Mouse (Mus musculus): ENCODE results near the gene Ctrc.
"Not testable (repeated sequence)": the region's sequence is repeated elsewhere in the genome, so short reads cannot be mapped to it uniquely, and the experiment has no call there.

Ctrc gene

GRCm38 (mm10) chr4:141787046-141787445 is 59.1 kb downstream of the Ctrc start:
- no peak for DNase-seq (ENCODE audit: low spot score)

GRCm38 (mm10) chr4:141786141-141786540 is 60.0 kb downstream of the Ctrc start:
- no peak for DNase-seq (ENCODE audit: low spot score)

GRCm38 (mm10) chr4:141784835-141785234 is 61.3 kb downstream of the Ctrc start:
- DNase-seq (ENCODE audit: low spot score), result no peak

GRCm38 (mm10) chr4:141781201-141781985 is 64.8 kb downstream of the Ctrc start:
- no peak for DNase-seq (ENCODE audit: low spot score)

- no peak for DNase-seq (ENCODE audit: low spot score)
These were observed 66.3 kb downstream of the Ctrc start for GRCm38 (mm10) chr4:141779828-141780227.

GRCm38 (mm10) chr4:141773019-141773418 is 73.1 kb downstream of the Ctrc start:
- not testable (repeated sequence) for DNase-seq (ENCODE audit: low spot score)

- DNase-seq (ENCODE audit: low spot score), result no peak
These were observed 74.3 kb downstream of the Ctrc start for GRCm38 (mm10) chr4:141771823-141772222.

- DNase-seq (ENCODE audit: low spot score), result no peak
These were observed 76.5 kb downstream of the Ctrc start for GRCm38 (mm10) chr4:141769501-141770160.

- DNase-seq (ENCODE audit: low spot score), result peak; percentile 39
These were observed 78.7 kb downstream of the Ctrc start for GRCm38 (mm10) chr4:141767353-141768036.

- DNase-seq (ENCODE audit: low spot score), result peak; percentile 77
These were observed 79.3 kb downstream of the Ctrc start for GRCm38 (mm10) chr4:141766668-141767352.

- no peak for DNase-seq (ENCODE audit: low spot score)
These were observed 79.9 kb downstream of the Ctrc start for GRCm38 (mm10) chr4:141766316-141766667.

- no peak for DNase-seq (ENCODE audit: low spot score)
These were observed 81.2 kb downstream of the Ctrc start for GRCm38 (mm10) chr4:141765008-141765407.
